Mouse (Mus musculus): ENCODE measurements at regions not wholly inside any gene's neighbourhood (a gene's known extent, or its start where the extent isn't known, plus 50 kb on each side); places are given as distances from the start of the nearest gene placed in this dataset.
"Not testable (repeated sequence)": the region's sequence is repeated elsewhere in the genome, so short reads cannot be mapped to it uniquely, and the experiment has no call there.

- no peak overlapping the region for H3K4me2 ChIP-seq (ENCODE audit: low read length)
- no peaks in the 10 kb centered on the region for H3K4me1 ChIP-seq (ENCODE audit: control insufficient read depth, insufficient read depth, low read length)
- no peaks in the 10 kb centered on the region for H3K27me3 ChIP-seq (replicated peaks; ENCODE audit: control insufficient read depth, insufficient read depth, low read length)
- 24% methylated on average over 5 of the region's 5 CpGs for WGBS
- H3K4me3 ChIP-seq (ENCODE audit: low read depth, low read length) = no peak overlapping the region
- no peak overlapping the region for H3K27ac ChIP-seq (ENCODE audit: low read depth, low read length)
- H3K36me3 ChIP-seq (ENCODE audit: control insufficient read depth, insufficient read depth, low read length) = no peaks in the 10 kb centered on the region
- DNase-seq (ENCODE audit: low spot score) (peak; percentile 71), ATAC-seq (no peak)
- H3K9ac ChIP-seq (ENCODE audit: low read length) = no peak overlapping the region
- no peaks in the 10 kb centered on the region for H3K9me3 ChIP-seq (replicated peaks; ENCODE audit: control insufficient read depth, low read length)
Observed at GRCm38 (mm10) chr2:171562656-171563055, 480.6 kb downstream of the Cbln4 start.

- not testable (repeated sequence) for H3K4me3 ChIP-seq (ENCODE audit: low read depth, low read length); DNase-seq (ENCODE audit: low spot score)
Observed at GRCm38 (mm10) chr2:171542768-171543167, 500.5 kb downstream of the Cbln4 start.

GRCm38 (mm10) chr2:171514876-171515275, 528.4 kb downstream of the Cbln4 start:
- no peaks in the 10 kb centered on the region for H3K36me3 ChIP-seq (ENCODE audit: control insufficient read depth, insufficient read depth, low read length)
- WGBS = 21% methylated on average over 5 of the region's 5 CpGs
- H3K9me3 ChIP-seq (replicated peaks; ENCODE audit: control insufficient read depth, low read length) = no peaks in the 10 kb centered on the region
- H3K27me3 ChIP-seq (replicated peaks; ENCODE audit: control insufficient read depth, insufficient read depth, low read length) = no peaks in the 10 kb centered on the region
- no peak for ATAC-seq
- no peak overlapping the region for H3K4me3 ChIP-seq (ENCODE audit: low read depth, low read length)
- H3K4me1 ChIP-seq (ENCODE audit: control insufficient read depth, insufficient read depth, low read length) = peaks cover 2% of the 10 kb centered on the region; the same call in 1 of the 2 replicates
- H3K4me2 ChIP-seq (ENCODE audit: low read length) = no peak overlapping the region
- no peak overlapping the region; the same call in 1 of the 2 replicates for H3K27ac ChIP-seq (ENCODE audit: low read depth, low read length)
- peak; percentile 56 for DNase-seq (ENCODE audit: low spot score)
- no peak overlapping the region for H3K9ac ChIP-seq (ENCODE audit: low read length)

More at GRCm38 (mm10) chr2:171542768-171543167, 500.5 kb downstream of the Cbln4 start:
- not testable (repeated sequence) for H3K4me1 ChIP-seq (ENCODE audit: control insufficient read depth, insufficient read depth, low read length); H3K4me2 ChIP-seq (ENCODE audit: low read length); H3K9me3 ChIP-seq (replicated peaks; ENCODE audit: control insufficient read depth, low read length); ATAC-seq; H3K27me3 ChIP-seq (replicated peaks; ENCODE audit: control insufficient read depth, insufficient read depth, low read length); H3K9ac ChIP-seq (ENCODE audit: low read length); H3K36me3 ChIP-seq (ENCODE audit: control insufficient read depth, insufficient read depth, low read length); H3K27ac ChIP-seq (ENCODE audit: low read depth, low read length)
- 89% methylated on average over 18 of the region's 18 CpGs for WGBS

- WGBS = 81% methylated on average over 4 of the region's 4 CpGs
- Histone ChIP-seq H3K9me3 (replicated peaks; ENCODE audit: control insufficient read depth, low read length) (no peaks in the 10 kb centered on the region), H3K4me1 (ENCODE audit: control insufficient read depth, insufficient read depth, low read length) (no peaks in the 10 kb centered on the region), H3K4me3 (ENCODE audit: low read depth, low read length) (no peak overlapping the region), H3K9ac (ENCODE audit: low read length) (no peak overlapping the region), H3K27ac (ENCODE audit: low read depth, low read length) (no peak overlapping the region), H3K4me2 (ENCODE audit: low read length) (no peak overlapping the region), H3K36me3 (ENCODE audit: control insufficient read depth, insufficient read depth, low read length) (no peaks in the 10 kb centered on the region), H3K27me3 (replicated peaks; ENCODE audit: control insufficient read depth, insufficient read depth, low read length) (no peaks in the 10 kb centered on the region)
- DNase-seq (ENCODE audit: low spot score) = no peak
- ATAC-seq = no peak
Observed at GRCm38 (mm10) chr2:171496620-171497019, 546.6 kb downstream of the Cbln4 start.

- H3K9me3 ChIP-seq (replicated peaks; ENCODE audit: control insufficient read depth, low read length) = no peaks in the 10 kb centered on the region
- no peaks in the 10 kb centered on the region for H3K36me3 ChIP-seq (ENCODE audit: control insufficient read depth, insufficient read depth, low read length)
- no peak for ATAC-seq
- no peaks in the 10 kb centered on the region for H3K27me3 ChIP-seq (replicated peaks; ENCODE audit: control insufficient read depth, insufficient read depth, low read length)
- H3K9ac ChIP-seq (ENCODE audit: low read length) = no peak overlapping the region
- peak; percentile 67 for DNase-seq (ENCODE audit: low spot score)
- no peaks in the 10 kb centered on the region for H3K4me1 ChIP-seq (ENCODE audit: control insufficient read depth, insufficient read depth, low read length)
- no peak overlapping the region for H3K27ac ChIP-seq (ENCODE audit: low read depth, low read length)
- H3K4me3 ChIP-seq (ENCODE audit: low read depth, low read length) = no peak overlapping the region
- H3K4me2 ChIP-seq (ENCODE audit: low read length) = no peak overlapping the region
- 40% methylated on average over 12 of the region's 12 CpGs for WGBS
Observed at GRCm38 (mm10) chr2:171493741-171494140, 549.5 kb downstream of the Cbln4 start.

- Histone ChIP-seq H3K9ac (ENCODE audit: low read length) (no peak overlapping the region), H3K27ac (ENCODE audit: low read depth, low read length) (no peak overlapping the region), H3K36me3 (ENCODE audit: control insufficient read depth, insufficient read depth, low read length) (no peaks in the 10 kb centered on the region), H3K4me1 (ENCODE audit: control insufficient read depth, insufficient read depth, low read length) (peaks cover 7% of the 10 kb centered on the region; the same call in 1 of the 2 replicates), H3K4me2 (ENCODE audit: low read length) (no peak overlapping the region), H3K4me3 (ENCODE audit: low read depth, low read length) (no peak overlapping the region), H3K9me3 (replicated peaks; ENCODE audit: control insufficient read depth, low read length) (no peaks in the 10 kb centered on the region), H3K27me3 (replicated peaks; ENCODE audit: control insufficient read depth, insufficient read depth, low read length) (no peaks in the 10 kb centered on the region)
- ATAC-seq (peak; percentile 29; the same call in 1 of the 2 replicates), DNase-seq (ENCODE audit: low spot score) (peak; percentile 76)
- WGBS = 47% methylated on average over 2 of the region's 2 CpGs
Observed at GRCm38 (mm10) chr2:171487284-171487683, 556.0 kb downstream of the Cbln4 start.

GRCm38 (mm10) chr2:171453241-171453640, 590.0 kb downstream of the Cbln4 start:
- DNase-seq (ENCODE audit: low spot score) = peak; percentile 76
- H3K4me2 ChIP-seq (ENCODE audit: low read length) = no peak overlapping the region
- 37% methylated on average over 9 of the region's 9 CpGs for WGBS
- H3K4me3 ChIP-seq (ENCODE audit: low read depth, low read length) = no peak overlapping the region
- no peaks in the 10 kb centered on the region for H3K36me3 ChIP-seq (ENCODE audit: control insufficient read depth, insufficient read depth, low read length)
- H3K27ac ChIP-seq (ENCODE audit: low read depth, low read length) = peak overlapping the region; percentile 35; the same call in 1 of the 2 replicates
- H3K4me1 ChIP-seq (ENCODE audit: control insufficient read depth, insufficient read depth, low read length) = peaks cover 7% of the 10 kb centered on the region; the same call in 1 of the 2 replicates
- no peak overlapping the region for H3K9ac ChIP-seq (ENCODE audit: low read length)
- H3K9me3 ChIP-seq (replicated peaks; ENCODE audit: control insufficient read depth, low read length) = no peaks in the 10 kb centered on the region
- no peaks in the 10 kb centered on the region for H3K27me3 ChIP-seq (replicated peaks; ENCODE audit: control insufficient read depth, insufficient read depth, low read length)
- ATAC-seq = peak; percentile 67; the same call in 1 of the 2 replicates

- no peak overlapping the region for H3K27ac ChIP-seq (ENCODE audit: low read depth, low read length)
- 54% methylated on average over 2 of the region's 2 CpGs for WGBS
- H3K27me3 ChIP-seq (replicated peaks; ENCODE audit: control insufficient read depth, insufficient read depth, low read length) = no peaks in the 10 kb centered on the region
- H3K9ac ChIP-seq (ENCODE audit: low read length) = no peak overlapping the region
- DNase-seq (ENCODE audit: low spot score) = peak; percentile 64
- H3K4me1 ChIP-seq (ENCODE audit: control insufficient read depth, insufficient read depth, low read length) = no peaks in the 10 kb centered on the region
- no peaks in the 10 kb centered on the region for H3K9me3 ChIP-seq (replicated peaks; ENCODE audit: control insufficient read depth, low read length)
- peak; percentile 65 for ATAC-seq
- H3K4me2 ChIP-seq (ENCODE audit: low read length) = no peak overlapping the region
- no peaks in the 10 kb centered on the region for H3K36me3 ChIP-seq (ENCODE audit: control insufficient read depth, insufficient read depth, low read length)
- H3K4me3 ChIP-seq (ENCODE audit: low read depth, low read length) = no peak overlapping the region
Observed at GRCm38 (mm10) chr2:171406057-171406456, 637.2 kb downstream of the Cbln4 start.

- Histone ChIP-seq H3K4me2 (ENCODE audit: low read length) (no peak overlapping the region), H3K9ac (ENCODE audit: low read length) (no peak overlapping the region), H3K27ac (ENCODE audit: low read depth, low read length) (no peak overlapping the region), H3K27me3 (replicated peaks; ENCODE audit: control insufficient read depth, insufficient read depth, low read length) (no peaks in the 10 kb centered on the region), H3K36me3 (ENCODE audit: control insufficient read depth, insufficient read depth, low read length) (no peaks in the 10 kb centered on the region), H3K4me1 (ENCODE audit: control insufficient read depth, insufficient read depth, low read length) (no peaks in the 10 kb centered on the region), H3K4me3 (ENCODE audit: low read depth, low read length) (no peak overlapping the region), H3K9me3 (replicated peaks; ENCODE audit: control insufficient read depth, low read length) (no peaks in the 10 kb centered on the region)
- 31% methylated on average over 1 of the region's 1 CpGs for WGBS
- ATAC-seq (no peak), DNase-seq (ENCODE audit: low spot score) (no peak)
Observed at GRCm38 (mm10) chr2:171388936-171389335, 654.3 kb downstream of the Cbln4 start.

All from forebrain, embryonic 14.5 days (tissue).